Mouse (Mus musculus) left cerebral cortex, postnatal 14 days (tissue): Measurements from ENCODE around the gene Vmn1r137. TPM values are rescaled to one million over a fixed set of nuclear protein-coding genes. Genes with fewer than 3 reads are reported as not detected.
"Not testable (repeated sequence)": the region's sequence is repeated elsewhere in the genome, so short reads cannot be mapped to it uniquely, and the experiment has no call there.

Experiments
- DNase-seq, 2 experiments: peaks; one replicate each; pipeline ENCODE4 v3.0.0; 2021 to 2022; ENCODE audit warnings: low spot score in 2 of 2, mixed read lengths in 1 of 2
- intact Hi-C: fragments of 180-260 bp; cut with DNase I; formaldehyde crosslinking; loops from one replicate; pipeline ENCODE4 v1.15.1; 2025
- long read RNA-seq, 2 experiments: library from polyadenylated mRNA; stranded (forward); transcript quantifications; one replicate each; pipeline ENCODE4 v2.0.0; 2021
- total RNA-seq, 2 experiments: library from RNA; stranded (reverse); gene quantifications; 2 replicates each; pipeline ENCODE4 v1.2.3; 2021

Gene Vmn1r137
- total RNA-seq: not detected
- long read RNA-seq, experiment 1: 0 reads
- long read RNA-seq, experiment 2: 0 reads

DNA sequence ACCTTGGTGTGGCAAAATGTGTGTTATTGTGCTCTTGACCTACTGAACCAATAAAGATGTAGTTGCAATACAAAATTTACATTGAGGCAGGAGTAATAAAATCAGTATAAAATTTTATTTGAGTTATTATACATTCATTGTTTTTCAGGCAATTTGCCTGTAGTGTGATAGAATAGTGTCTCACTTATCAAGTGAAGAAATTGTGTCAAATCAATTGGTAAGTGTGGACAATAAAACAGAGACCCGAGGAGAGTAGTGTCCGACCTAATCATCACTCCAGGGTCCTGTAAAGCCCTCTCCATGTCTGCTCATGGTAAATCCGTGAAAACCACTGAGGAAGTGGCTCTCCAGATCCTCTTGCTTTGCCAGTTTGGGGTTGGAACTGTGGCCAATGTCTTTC is at the start of gene Vmn1r137:
Vmn1r137 (plus strand) TSS at position 301 of the 400 bp plus-strand sequence.
- DNase-seq, intact Hi-C loops: not testable (repeated sequence)

DNA sequence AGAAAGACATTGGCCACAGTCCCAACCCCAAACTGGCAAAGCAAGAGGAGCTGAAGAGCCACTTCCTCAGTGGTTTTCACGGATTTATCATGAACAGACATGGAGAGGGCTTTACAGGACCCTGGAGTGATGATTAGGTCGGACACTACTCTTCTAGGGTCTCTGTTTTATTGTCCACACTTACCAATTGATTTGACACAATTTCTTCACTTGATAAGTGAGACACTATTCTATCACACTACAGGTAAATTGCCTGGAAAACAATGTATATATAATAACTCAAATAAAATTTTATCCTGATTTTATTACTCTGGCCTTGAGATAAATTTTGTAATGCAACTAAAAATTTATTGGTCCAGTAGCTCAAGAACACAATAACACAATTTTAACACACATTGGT is 34.4 kb downstream of the Vmn1r137 start, which contains the start of gene Vmn1r138:
Vmn1r138 (minus strand) TSS at position 101 of the 400 bp plus-strand sequence.
- not testable (repeated sequence) for DNase-seq

More for the DNA sequence above, 34.4 kb downstream of the Vmn1r137 start, which contains the start of gene Vmn1r138:
- intact Hi-C loops: not testable (repeated sequence)

Other genes with a start within 250 kb of the Vmn1r137 start
- not detected for gene Gm4175, start 233.1 kb upstream of the Vmn1r137 start, total RNA-seq
- gene Gm4177, start 197.9 kb upstream of the Vmn1r137 start, total RNA-seq: not detected
- not detected for gene Vmn1r135, start 162.2 kb upstream of the Vmn1r137 start, total RNA-seq
- gene Gm5725, start 150.3 kb upstream of the Vmn1r137 start, total RNA-seq: not detected
- gene Gm5891, start 73.3 kb upstream of the Vmn1r137 start, total RNA-seq: not detected
- gene Vmn1r138, start 34.3 kb downstream of the Vmn1r137 start, total RNA-seq: not detected
- not detected for gene Gm6176, start 61.7 kb downstream of the Vmn1r137 start, total RNA-seq
- not detected for gene Vmn1r139, start 74.5 kb downstream of the Vmn1r137 start, total RNA-seq
- gene Gm16451, start 123.7 kb downstream of the Vmn1r137 start, total RNA-seq: not detected
- gene Gm10666, start 140.2 kb downstream of the Vmn1r137 start, total RNA-seq: not detected
- gene Vmn1r142, start 169.4 kb downstream of the Vmn1r137 start, total RNA-seq: not detected
- not detected for gene Vmn1r143, start 194.8 kb downstream of the Vmn1r137 start, total RNA-seq
- gene Gm8653, start 206.7 kb downstream of the Vmn1r137 start, total RNA-seq: not detected
- gene Gm8453, start 234.9 kb downstream of the Vmn1r137 start, total RNA-seq: not detected